Mouse (Mus musculus) midbrain, embryonic 11.5 days (tissue): Measurements from ENCODE around the gene Sfxn1. TPM values are rescaled to one million over a fixed set of nuclear protein-coding genes. Genes with fewer than 3 reads are reported as not detected.

ENCODE experiments used
- ATAC-seq: fragments of 200-750 bp; cut with Nextera tagmentation; 2 replicates; pipeline ENCODE4 v1.8.0; 2017; ENCODE audit warnings: moderate TSS enrichment, moderate library complexity; ENCODE audit not compliant: low FRiP score
- DNase-seq: peaks from one replicate; pipeline ENCODE4 v3.0.0; 2015; ENCODE audit warnings: low spot score; ENCODE audit errors: missing footprints
- H3K27ac ChIP-seq: fragments of 300-500 bp; sonication (generic); 2 replicates; pipeline ENCODE4 v1.5.1; 2014; ENCODE audit warnings: low read depth, low read length
- H3K27me3 ChIP-seq: fragments of 300-500 bp; sonication (generic); 2 replicates; pipeline ENCODE4 v1.6.1; 2014; ENCODE audit warnings: mild to moderate bottlenecking, low read length, moderate library complexity, mixed read lengths; ENCODE audit not compliant: control insufficient read depth, insufficient read depth
- H3K36me3 ChIP-seq: fragments of 300-500 bp; sonication (generic); 2 replicates; pipeline ENCODE4 v1.6.1; 2014; ENCODE audit warnings: mild to moderate bottlenecking, low read length, moderate library complexity, mixed read lengths; ENCODE audit not compliant: control insufficient read depth, insufficient read depth
- H3K4me1 ChIP-seq: fragments of 300-500 bp; sonication (generic); 2 replicates; pipeline ENCODE4 v1.6.1; 2014; ENCODE audit warnings: low read length; ENCODE audit not compliant: control insufficient read depth, insufficient read depth
- H3K4me2 ChIP-seq: fragments of 300-500 bp; sonication (generic); 2 replicates; pipeline ENCODE4 v1.6.1; 2014; ENCODE audit warnings: mild to moderate bottlenecking, moderate library complexity
- H3K4me3 ChIP-seq: fragments of 300-500 bp; sonication (generic); 2 replicates; pipeline ENCODE4 v1.5.1; 2014; ENCODE audit warnings: low read depth, low read length
- H3K9ac ChIP-seq: fragments of 300-500 bp; sonication (generic); 2 replicates; pipeline ENCODE4 v1.6.1; 2014; ENCODE audit warnings: low read length
- H3K9me3 ChIP-seq: fragments of 300-500 bp; sonication (generic); 2 replicates; pipeline ENCODE4 v1.6.1; 2016; ENCODE audit warnings: low read length; ENCODE audit not compliant: control insufficient read depth
- WGBS: fragments of 180-500 bp; shearing (Covaris S2); extraction: QIAGEN DNeasy Blood & Tissue Kit; methylation state at CpG from one replicate; pipeline ENCODE4 v1.1.7; 2014; 5-methylcytosine and 5-hydroxymethylcytosine counted together
- polyA plus RNA-seq: library from polyadenylated mRNA; unstranded; fragments of >200 nt; fragmentation: Nextera tagmentation; extraction: Ambion mirVana; gene quantifications from 2 replicates; pipeline ENCODE4 v1.2.1, GENCODE M21; 2014

The Sfxn1 gene
- polyA plus RNA-seq, 1 experiment from 2014 or later: 92.7 TPM

DNA sequence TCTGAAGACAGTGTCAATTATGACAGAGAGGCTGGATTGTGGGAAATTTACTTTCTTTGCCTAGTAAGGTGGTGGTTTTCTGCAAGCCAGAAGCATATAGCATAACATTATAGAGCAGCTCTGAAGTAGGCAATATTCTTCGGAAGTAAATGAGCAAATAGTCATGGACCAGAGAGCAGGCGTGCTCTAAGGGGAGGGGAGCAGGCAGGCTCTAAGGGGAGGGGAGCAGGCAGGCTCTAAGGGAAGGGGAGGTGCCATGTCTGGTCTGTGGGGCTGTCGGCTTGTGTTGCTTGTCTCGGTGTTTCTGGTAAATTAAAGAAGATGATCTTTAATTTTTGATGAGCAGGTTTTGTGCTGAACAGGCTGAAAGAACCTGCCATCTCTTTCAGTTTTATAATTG lies 12.5 kb downstream of the Sfxn1 start:
- no peak overlapping the region for H3K4me3 ChIP-seq
- ATAC-seq (no peak), DNase-seq (no peak)
- WGBS: 75% methylated on average over 4 of the region's 4 CpGs
- H3K27me3 ChIP-seq: no peaks in the 10 kb centered on the region
- no peak overlapping the region for H3K27ac ChIP-seq
- H3K4me1 ChIP-seq: no peaks in the 10 kb centered on the region
- H3K9me3 ChIP-seq: no peaks in the 10 kb centered on the region
- no peak overlapping the region for H3K4me2 ChIP-seq
- peaks cover 8% of the 10 kb centered on the region for H3K36me3 ChIP-seq
- H3K9ac ChIP-seq: no peak overlapping the region

GRCm38 (mm10) chr13:54084826-54085225 lies 13.2 kb downstream of the Sfxn1 start:
- Histone ChIP-seq H3K4me3 (no peak overlapping the region), H3K27ac (no peak overlapping the region), H3K9me3 (no peaks in the 10 kb centered on the region), H3K4me1 (no peaks in the 10 kb centered on the region), H3K4me2 (no peak overlapping the region), H3K36me3 (peaks cover 8% of the 10 kb centered on the region), H3K9ac (no peak overlapping the region), H3K27me3 (no peaks in the 10 kb centered on the region)
- ATAC-seq (no peak), DNase-seq (no peak)
- 93% methylated on average over 5 of the region's 5 CpGs for WGBS

GRCm38 (mm10) chr13:54085266-54085665 lies 13.6 kb downstream of the Sfxn1 start:
- no peaks in the 10 kb centered on the region for H3K4me1 ChIP-seq
- no peak overlapping the region for H3K4me3 ChIP-seq
- H3K9me3 ChIP-seq: no peaks in the 10 kb centered on the region
- no peak overlapping the region for H3K9ac ChIP-seq
- no peaks in the 10 kb centered on the region for H3K27me3 ChIP-seq
- 92% methylated on average over 18 of the region's 18 CpGs for WGBS
- peaks cover 8% of the 10 kb centered on the region for H3K36me3 ChIP-seq
- H3K4me2 ChIP-seq: no peak overlapping the region
- DNase-seq (no peak), ATAC-seq (no peak)
- H3K27ac ChIP-seq: no peak overlapping the region

DNA sequence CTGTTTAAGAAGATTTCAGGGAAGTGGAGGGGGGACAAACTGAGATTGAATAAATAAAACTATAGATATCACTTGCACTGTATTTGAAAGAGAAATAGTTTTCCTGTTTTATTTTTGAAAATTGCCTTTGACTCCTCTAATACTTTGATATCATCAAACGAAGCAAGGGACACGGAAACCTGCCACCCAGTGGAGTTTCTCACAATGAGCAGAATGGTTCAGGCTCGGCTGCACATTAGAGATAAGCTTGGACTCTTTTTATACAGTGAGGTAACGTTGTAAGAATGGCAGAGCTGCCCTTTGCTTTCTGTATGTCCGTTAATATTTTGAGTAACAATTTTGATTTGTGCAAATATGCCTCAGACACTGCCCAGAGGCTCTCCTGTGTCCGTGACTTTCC lies 20.1 kb downstream of the Sfxn1 start:
- DNase-seq (no peak), ATAC-seq (no peak)
- peaks cover 11% of the 10 kb centered on the region for H3K36me3 ChIP-seq
- no peaks in the 10 kb centered on the region for H3K4me1 ChIP-seq
- H3K9me3 ChIP-seq: no peaks in the 10 kb centered on the region
- H3K4me2 ChIP-seq: no peak overlapping the region
- no peaks in the 10 kb centered on the region for H3K27me3 ChIP-seq
- H3K9ac ChIP-seq: no peak overlapping the region
- H3K4me3 ChIP-seq: no peak overlapping the region
- H3K27ac ChIP-seq: no peak overlapping the region
- whole genome bisulfite sequencing: 91% methylated on average over 6 of the region's 6 CpGs

GRCm38 (mm10) chr13:54094349-54094748 lies 22.7 kb downstream of the Sfxn1 start:
- no peaks in the 10 kb centered on the region for H3K27me3 ChIP-seq
- peaks cover 8% of the 10 kb centered on the region for H3K36me3 ChIP-seq
- no peak for DNase-seq
- H3K4me1 ChIP-seq: no peaks in the 10 kb centered on the region
- WGBS: 93% methylated on average over 4 of the region's 4 CpGs
- no peak for ATAC-seq
- no peak overlapping the region for H3K27ac ChIP-seq
- H3K9ac ChIP-seq: no peak overlapping the region
- H3K4me2 ChIP-seq: no peak overlapping the region
- H3K9me3 ChIP-seq: no peaks in the 10 kb centered on the region
- H3K4me3 ChIP-seq: no peak overlapping the region

- Histone ChIP-seq H3K9me3 (no peaks in the 10 kb centered on the region), H3K4me1 (peaks cover 2% of the 10 kb centered on the region; the same call in 1 of the 2 replicates), H3K36me3 (peaks cover 8% of the 10 kb centered on the region), H3K9ac (no peak overlapping the region), H3K27ac (no peak overlapping the region), H3K4me2 (no peak overlapping the region), H3K27me3 (no peaks in the 10 kb centered on the region), H3K4me3 (no peak overlapping the region)
- 89% methylated on average over 6 of the region's 6 CpGs for WGBS
- ATAC-seq: no peak
- no peak for DNase-seq
These were observed 23.3 kb downstream of the Sfxn1 start for GRCm38 (mm10) chr13:54094963-54095362.

DNA sequence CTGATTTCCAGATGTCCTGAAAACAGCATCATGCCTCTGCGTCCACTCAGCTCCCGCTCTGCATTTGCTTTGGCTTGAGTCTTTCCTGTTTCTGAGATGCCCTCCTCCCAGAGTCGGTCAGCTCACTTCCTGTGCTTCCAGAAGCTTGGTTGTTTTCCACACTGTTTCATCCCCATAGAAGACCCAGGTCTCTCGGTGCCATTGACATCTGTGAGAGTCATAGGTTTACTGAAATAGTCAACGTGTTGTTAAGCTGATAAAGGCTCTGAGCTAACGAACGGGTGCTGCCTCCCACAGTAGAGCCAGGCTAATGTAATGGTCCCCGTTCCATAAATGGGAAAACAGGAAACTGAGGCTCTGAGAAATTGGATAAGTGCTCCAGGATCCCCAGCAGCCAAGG lies 24.1 kb downstream of the Sfxn1 start:
- Histone ChIP-seq H3K9ac (no peak overlapping the region), H3K36me3 (peaks cover 8% of the 10 kb centered on the region), H3K9me3 (no peaks in the 10 kb centered on the region), H3K4me3 (no peak overlapping the region), H3K4me2 (no peak overlapping the region), H3K27ac (no peak overlapping the region), H3K27me3 (no peaks in the 10 kb centered on the region), H3K4me1 (peaks cover 4% of the 10 kb centered on the region; the same call in 1 of the 2 replicates)
- no peak for DNase-seq
- 95% methylated on average over 8 of the region's 8 CpGs for WGBS
- no peak for ATAC-seq

- ATAC-seq: no peak
- H3K4me2 ChIP-seq: no peak overlapping the region
- H3K27ac ChIP-seq: no peak overlapping the region
- no peak for DNase-seq
- H3K9ac ChIP-seq: no peak overlapping the region
- WGBS: 98% methylated on average over 4 of the region's 4 CpGs
- peaks cover 9% of the 10 kb centered on the region for H3K36me3 ChIP-seq
- H3K4me1 ChIP-seq: peaks cover 4% of the 10 kb centered on the region; the same call in 1 of the 2 replicates
- no peak overlapping the region for H3K4me3 ChIP-seq
- H3K27me3 ChIP-seq: no peaks in the 10 kb centered on the region
- no peaks in the 10 kb centered on the region for H3K9me3 ChIP-seq
These were observed 25.6 kb downstream of the Sfxn1 start for GRCm38 (mm10) chr13:54097227-54097626.

GRCm38 (mm10) chr13:54097797-54098196 lies 26.1 kb downstream of the Sfxn1 start:
- Histone ChIP-seq H3K4me3 (no peak overlapping the region), H3K9ac (no peak overlapping the region), H3K9me3 (no peaks in the 10 kb centered on the region), H3K36me3 (peaks cover 8% of the 10 kb centered on the region), H3K4me1 (peaks cover 4% of the 10 kb centered on the region; the same call in 1 of the 2 replicates), H3K4me2 (no peak overlapping the region), H3K27ac (no peak overlapping the region), H3K27me3 (no peaks in the 10 kb centered on the region)
- WGBS: 91% methylated on average over 6 of the region's 6 CpGs
- DNase-seq (no peak), ATAC-seq (no peak)
